Mouse (Mus musculus) mature B cell (primary cell): Measurements from ENCODE around the gene Atp9a.
"Not testable (repeated sequence)": the region's sequence is repeated elsewhere in the genome, so short reads cannot be mapped to it uniquely, and the experiment has no call there.

Experiments
- in situ Hi-C: fragments of 300-500 bp; cut with MboI; formaldehyde crosslinking; loops from 2 replicates; pipeline ENCODE4 v1.14.3; 2019

The Atp9a gene

GRCm38 (mm10) chr2:168742059-168742627 is at the start of gene Atp9a:
TSS of gene Atp9a (minus strand) at chr2:168742409.
- in situ Hi-C loops = no loop called here

GRCm38 (mm10) chr2:168791115-168791802 is 49.0 kb upstream of the Atp9a start:
- in situ Hi-C loops = no loop called here

DNA sequence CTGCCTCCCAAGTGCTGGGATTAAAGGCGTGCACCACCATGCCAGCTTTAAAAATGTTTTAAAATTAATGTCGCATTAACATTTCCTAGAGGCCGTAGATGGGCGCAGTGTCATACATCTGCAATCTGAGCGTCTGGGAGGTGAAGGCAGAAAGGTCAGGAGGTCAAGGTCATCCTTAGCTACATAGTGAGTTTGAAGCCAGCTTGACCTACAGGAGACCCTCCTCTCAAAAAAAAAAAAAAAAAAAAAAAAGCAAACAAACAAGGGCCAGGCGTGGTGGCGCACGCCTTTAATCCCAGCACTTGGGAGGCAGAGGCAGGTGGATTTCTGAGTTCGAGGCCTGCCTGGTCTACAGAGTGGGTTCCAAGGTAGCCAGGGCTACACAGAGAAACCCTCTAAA is 44.0 kb upstream of the Atp9a start:
- in situ Hi-C loops = no loop called here

- in situ Hi-C loops = no loop called here
Observed at GRCm38 (mm10) chr2:168780596-168780995, 38.4 kb upstream of the Atp9a start.

DNA sequence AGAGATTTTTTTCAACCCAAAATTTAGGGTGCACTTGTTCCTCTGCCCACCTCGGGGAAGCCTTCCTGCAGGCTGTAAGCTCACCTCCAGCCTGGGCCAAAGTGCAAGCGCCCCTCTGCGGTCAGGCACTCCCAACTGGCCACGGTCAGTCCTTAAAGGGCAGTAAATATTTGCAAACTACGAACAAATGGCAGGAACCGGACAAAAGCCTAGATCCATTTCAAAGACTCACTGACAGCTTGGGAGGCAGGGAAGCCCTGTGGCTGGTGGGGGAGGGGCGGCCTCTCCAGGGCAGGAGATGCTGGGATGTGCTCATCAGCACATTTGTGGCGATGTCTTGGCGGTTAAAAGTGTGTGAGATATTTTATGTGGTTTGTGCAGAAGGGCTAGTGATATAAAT is 37.8 kb upstream of the Atp9a start:
- in situ Hi-C loops = no loop called here

- in situ Hi-C loops = no loop called here
Observed at GRCm38 (mm10) chr2:168777481-168777880, 35.3 kb upstream of the Atp9a start.

- in situ Hi-C loops = no loop called here
Observed at GRCm38 (mm10) chr2:168776238-168776637, 34.0 kb upstream of the Atp9a start.

DNA sequence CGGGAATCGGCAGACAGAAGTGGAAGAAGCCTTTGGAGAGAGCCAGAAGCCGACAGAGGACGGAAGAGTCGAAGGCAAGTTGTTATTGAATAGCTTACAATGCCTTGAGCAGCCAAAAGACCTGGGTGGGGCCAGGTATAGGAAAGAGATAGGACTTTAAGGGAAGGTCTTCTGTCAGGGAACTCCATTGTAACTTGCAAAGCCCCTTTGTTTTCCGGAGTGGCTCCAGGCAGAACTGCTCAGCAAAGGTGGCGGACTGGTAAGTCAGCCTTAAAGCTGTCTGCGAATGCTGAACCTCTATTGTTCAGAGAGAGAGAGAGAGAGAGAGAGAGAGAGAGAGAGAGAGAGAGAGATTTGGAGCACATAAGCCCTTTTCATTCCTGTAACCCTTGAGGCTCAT is 27.1 kb upstream of the Atp9a start:
- in situ Hi-C loops = no loop called here

DNA sequence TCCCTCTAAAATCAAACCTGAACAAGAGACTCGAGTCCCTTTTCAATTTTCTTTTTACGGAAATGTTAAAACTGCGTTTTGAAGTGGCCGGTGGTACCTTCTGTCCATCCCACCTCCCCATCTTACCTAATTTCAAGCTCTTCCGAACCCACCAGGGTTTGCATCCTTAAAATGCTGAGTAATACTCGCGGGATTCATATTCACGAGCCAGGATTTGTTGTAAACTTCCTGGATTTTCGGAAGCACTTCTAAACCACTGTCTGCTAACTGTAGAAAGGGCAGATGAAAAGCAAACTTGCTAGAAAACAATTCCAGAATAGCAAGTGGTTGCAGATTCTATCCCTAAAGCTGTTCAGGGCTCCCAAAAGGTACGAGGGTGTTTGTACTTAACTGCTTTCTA is 25.4 kb upstream of the Atp9a start, which contains the start of gene Sall4:
Gene Sall4 (minus strand): TSS at position 362 of the 400 bp plus-strand sequence.
- in situ Hi-C loops = no loop called here

DNA sequence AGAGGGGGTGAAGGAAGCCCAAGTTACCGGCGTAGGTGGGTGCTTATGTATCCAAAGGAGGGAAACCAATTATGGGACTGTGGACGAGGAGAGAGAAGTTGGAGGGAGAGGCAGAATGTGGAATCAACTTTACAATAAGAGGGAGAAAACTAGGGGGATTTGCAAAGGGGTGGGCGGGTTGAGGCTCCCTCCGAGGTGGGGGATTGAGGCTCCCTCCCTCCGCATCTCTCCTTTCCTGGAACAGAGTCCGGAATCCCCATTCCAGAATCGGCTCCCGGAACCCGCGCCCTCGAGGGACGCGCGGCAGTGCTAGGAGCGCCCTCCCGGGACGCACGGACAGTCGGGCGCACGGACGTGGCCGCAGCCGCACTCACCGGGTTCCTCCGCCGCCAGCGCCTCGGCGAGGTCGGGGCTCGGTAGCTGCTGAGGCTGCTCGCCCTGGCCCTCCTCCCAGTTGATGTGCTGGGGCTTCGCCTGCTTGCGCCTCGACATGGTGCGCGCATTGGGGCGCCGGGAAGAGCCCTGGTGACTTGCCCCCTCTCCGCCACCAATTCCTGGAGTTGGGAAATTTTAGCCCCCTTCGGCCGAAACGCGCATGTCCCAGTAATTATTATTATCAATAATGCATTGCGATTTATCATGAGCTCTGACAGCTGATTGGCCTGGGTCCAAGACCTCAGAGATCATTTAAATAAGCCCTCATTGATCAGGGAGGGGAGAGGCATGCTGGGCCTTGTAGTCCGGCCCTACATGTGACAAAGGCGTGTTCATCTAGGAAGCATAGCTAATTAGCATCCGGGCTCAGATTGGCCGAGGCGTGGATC is 24.5 kb upstream of the Atp9a start:
- in situ Hi-C loops = no loop called here

GRCm38 (mm10) chr2:168765696-168766537 is 23.7 kb upstream of the Atp9a start:
- in situ Hi-C loops = no loop called here

DNA sequence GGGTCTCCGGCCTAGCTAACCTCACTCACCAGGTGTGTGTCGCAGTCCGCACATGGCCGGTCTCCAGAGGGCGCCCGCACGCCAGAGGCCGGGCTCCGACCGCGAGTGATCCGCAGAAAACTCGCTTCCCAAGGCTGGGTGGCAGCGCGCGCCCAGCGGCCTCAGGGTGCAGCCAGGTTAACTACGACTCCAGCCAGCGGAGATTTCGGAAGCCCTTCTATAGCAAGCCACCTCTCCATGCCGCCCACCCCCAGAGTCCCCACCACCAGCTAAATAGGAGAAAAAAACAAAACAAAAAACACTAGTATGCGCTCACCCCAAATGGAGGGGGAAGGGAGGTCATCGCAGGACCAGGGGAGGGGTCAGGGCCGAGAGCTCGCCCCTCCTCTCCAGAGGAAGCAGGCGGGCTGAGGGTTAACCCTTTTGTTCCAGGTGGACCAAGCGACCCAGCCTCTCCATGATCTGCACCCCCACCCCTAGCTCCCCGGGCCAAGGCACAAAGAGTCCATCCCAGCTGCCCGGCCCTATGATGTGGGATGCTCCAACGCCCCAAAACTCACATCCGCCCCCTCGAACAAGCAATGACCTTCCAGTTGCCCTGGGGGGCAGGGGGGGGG is 23.0 kb upstream of the Atp9a start:
- in situ Hi-C loops = no loop called here

DNA sequence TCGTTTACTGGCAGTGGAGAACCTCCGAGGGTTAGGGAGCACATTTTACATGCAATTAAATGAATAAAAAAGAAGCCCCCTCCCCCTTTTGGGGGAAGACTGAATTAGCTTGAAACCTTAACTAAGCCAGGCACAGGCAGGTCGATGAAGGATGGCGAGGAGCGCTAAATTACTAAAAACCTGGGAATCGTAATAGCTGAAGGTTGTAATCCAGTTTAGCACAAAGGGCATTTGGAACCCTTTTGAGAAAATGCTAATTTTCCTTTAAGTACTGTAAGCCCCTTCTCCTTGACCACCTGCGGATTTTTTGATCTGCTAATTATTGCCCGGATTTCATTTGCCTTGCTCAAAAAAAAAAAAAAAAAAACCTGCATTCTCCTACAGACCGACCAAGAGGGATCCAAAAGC is 22.3 kb upstream of the Atp9a start:
- in situ Hi-C loops = no loop called here

DNA sequence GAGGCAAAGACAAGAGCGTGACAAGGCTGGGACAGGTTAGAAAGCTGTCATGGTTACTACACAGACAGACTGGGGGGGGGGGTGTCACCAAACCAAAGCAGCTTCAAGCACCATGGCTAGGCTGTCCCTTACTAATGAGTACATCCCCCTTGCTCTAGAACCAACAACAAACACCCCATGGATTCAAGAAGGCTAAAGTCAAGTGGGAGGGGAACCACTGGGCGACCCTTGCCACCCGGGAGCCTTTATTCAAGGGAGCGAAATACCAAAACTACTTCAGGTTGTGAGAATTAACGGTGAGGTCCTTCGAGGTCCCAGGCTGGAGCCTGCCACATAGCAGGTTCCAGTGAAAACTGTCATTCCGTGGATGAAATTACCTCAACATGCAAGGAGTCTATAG is 21.6 kb upstream of the Atp9a start:
- in situ Hi-C loops = no loop called here

DNA sequence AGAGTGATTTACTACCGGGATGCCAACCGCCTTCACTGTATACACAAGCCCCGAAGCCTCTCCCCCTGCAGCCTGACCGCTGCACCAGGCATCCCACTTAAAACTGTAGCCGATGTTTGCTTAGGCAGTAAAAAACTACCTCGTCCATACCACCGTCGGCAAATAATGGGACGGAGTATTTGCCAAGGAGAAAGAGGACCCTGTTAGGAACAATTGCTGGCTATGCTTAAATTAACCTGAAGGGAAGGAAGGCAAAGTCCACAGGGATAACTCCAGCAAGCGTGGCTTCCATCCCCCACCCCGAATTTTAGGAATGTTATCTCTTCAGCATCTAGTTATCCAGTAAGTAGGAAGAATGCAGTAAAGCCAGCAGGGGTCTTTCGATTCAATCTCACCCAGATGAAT is 20.2 kb upstream of the Atp9a start:
- in situ Hi-C loops = no loop called here

DNA sequence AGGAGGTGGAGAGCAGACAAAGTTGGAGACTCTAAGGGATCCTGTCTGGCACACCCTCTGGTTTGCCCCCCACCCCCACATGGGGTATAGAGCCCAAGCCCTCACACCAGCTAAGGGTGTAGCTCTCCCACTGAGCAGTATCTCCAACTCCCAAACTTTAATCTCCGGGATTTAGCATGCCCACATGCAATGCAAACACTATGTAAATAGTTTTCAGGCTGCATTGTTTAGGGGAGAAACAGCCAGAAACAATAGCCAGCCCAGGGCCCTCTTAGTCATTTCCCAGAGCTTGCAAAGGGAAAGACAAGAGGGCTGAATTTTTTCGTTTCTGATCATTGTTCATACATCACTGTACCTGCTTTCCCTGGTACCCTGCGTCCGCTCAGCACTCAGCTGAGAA is 19.7 kb upstream of the Atp9a start:
- in situ Hi-C loops = no loop called here

DNA sequence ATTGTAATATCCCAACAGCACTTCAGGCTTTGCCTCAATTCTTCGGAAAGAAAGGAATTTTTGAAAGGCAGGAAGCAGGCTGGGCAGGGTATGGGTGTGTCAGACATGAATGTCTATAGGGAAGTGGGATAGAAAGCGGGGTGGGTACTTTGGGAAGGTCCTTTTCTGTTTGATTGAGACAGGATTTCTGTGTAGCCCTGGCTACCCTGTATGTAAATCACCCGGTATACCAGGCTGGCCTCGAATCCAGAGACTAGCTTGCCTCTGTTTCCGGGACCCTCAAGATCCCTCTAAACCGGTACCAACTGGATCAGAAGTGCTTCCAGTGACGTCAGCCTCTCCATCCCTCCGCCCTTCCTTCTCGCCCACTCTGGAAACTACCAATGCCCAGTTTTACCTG is 18.9 kb upstream of the Atp9a start:
- in situ Hi-C loops = no loop called here

DNA sequence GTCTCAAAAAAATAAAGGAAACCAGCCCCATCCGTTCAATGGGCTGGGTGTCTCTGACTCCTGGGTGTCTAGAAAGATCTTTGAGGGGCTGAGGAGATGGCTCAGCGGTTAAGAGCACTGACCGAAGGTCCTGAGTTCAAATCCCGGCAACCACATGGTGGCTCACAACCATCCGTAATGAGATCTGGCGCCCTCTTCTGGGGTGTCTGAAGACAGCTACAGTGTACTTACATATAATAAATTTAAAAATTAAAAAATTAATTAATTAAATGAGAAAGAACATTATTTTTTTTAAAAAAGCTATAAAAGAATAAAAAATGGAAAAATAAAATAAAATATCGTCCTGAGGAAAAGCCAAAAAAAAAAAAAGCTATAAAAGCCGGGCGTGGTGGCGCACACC is 2.2 kb upstream of the Atp9a start:
- in situ Hi-C loops = not testable (repeated sequence)

DNA sequence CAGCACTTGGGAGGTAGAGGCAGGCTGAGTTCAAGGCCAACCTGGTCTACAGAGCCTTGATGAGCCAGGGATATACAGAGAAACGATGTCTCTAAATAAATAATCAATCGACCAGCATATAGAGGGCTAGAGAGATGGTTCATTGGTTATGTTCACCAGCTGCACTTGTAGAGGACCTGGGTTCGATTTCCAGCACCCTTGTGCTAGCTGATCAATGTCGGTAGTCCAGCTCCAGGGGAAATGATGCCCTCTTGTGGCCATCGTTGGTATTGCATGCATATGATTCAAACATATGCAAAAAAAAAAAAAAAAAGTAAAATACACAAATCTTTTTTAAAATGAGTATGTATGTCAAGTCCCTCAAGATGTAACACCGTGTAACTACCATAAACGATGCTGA is 440 bp upstream of the Atp9a start:
- in situ Hi-C loops = no loop called here

DNA sequence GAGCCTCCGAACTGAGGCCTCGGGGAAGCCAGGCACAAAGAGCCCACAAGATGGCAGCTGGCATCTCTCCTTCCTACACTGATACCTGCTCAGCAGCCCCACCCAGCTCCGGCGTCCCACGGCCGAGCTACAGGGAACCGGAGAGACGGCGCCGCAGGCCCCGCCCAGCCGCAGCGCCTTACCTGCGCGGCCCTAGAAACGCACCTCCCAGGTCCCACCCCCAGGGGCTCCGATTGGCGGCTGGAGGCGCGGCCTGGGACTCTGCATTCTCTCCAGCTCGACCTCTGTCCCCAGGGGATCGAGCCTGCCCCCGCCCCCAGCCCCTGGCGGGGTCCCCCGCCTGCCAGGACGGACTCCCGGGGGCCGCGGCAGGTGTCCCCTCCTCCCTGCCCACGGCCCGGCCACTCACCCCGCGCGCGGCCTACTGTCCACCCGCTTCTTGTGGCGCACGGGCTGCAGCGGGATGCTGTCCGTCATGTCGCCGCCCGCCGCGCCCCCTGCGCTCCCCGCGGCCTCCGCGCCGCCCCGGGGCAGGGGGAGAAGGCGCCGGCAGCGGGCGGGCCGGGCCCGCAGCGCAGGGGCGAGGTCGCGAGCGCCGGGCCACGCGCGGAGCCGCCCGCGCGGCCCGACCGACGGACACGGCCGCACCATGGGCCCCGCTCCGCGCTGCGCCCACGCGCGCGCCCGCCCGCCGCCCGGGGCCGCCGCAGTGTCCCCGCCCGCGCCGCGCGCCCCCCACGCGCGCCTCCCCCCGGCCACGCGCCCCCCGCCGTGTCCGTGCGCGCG is 743 bp downstream of the Atp9a start:
- in situ Hi-C loops = no loop called here

- in situ Hi-C loops = no loop called here
Observed at GRCm38 (mm10) chr2:168740496-168740895, 1.7 kb downstream of the Atp9a start.
